Mouse (Mus musculus): ENCODE measurements around the gene Grik1. TPM values are rescaled to one million over a fixed set of nuclear protein-coding genes. Genes with fewer than 3 reads are reported as not detected.

Gene Grik1
- total and polyA plus RNA-seq, 2 experiments from 2014 or later: 23.7 to 29.0 TPM

DNA sequence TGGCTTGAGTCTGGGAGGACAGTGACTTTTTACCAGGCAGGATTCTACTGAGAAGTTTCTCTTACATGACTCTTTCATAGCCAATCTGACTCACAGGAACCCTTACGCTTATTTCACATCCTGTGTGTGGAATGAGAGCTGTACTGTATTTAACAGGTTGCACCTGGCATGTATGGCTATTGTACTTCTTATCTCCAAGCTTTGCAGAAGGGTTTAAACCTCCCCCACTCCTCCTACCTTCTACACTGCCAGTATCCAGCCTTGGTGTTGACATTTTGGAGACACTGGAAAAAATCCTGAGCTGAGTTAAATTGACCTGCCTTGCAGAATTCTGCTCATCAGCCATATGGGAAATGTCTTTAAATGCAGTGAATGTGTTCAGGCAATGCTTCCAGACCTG, 361.4 kb downstream of the Grik1 start:
- H3K27me3 ChIP-seq (ENCODE audit: insufficient read depth, low read length): no peaks in the 10 kb centered on the region
- H3K4me3 ChIP-seq (ENCODE audit: low read depth, low read length): no peak overlapping the region
- no peaks in the 10 kb centered on the region for H3K36me3 ChIP-seq (ENCODE audit: insufficient read depth)
- ATAC-seq: no peak
- H3K9ac ChIP-seq: no peak overlapping the region
- H3K4me2 ChIP-seq (ENCODE audit: low read depth): no peak overlapping the region
- 91% methylated on average over 1 of the region's 1 CpGs for WGBS
- H3K4me1 ChIP-seq (ENCODE audit: insufficient read depth): no peaks in the 10 kb centered on the region
- no peak for DNase-seq
- H3K9me3 ChIP-seq (ENCODE audit: low read length): no peaks in the 10 kb centered on the region
- no peak overlapping the region for H3K27ac ChIP-seq (ENCODE audit: low read depth, low read length)
- TF ChIP-seq CTCF (IDR thresholded peaks at IDR 0.05; ENCODE audit: low read depth): no peak

DNA sequence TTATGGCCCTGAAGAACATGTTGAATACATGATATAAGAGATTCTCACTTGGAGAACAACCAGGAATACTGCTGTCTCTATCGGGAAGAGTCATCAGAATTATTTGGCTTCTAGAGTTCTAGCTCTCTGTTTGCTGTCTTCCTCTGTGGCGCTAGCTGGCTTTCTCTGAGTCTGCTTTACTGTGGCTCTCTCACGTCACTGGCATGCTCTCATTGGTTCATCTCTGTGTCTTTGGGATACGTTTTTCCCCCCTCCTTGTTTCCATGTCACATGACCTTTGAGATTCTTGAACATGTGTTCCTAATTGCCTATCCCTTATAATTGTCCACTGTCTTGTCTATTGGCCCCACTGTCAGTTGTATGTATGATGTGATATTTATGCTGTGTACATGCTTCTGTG, 372.2 kb downstream of the Grik1 start:
- TF ChIP-seq CTCF (IDR thresholded peaks at IDR 0.05; ENCODE audit: low read depth): no peak
- no peak for ATAC-seq
- Histone ChIP-seq H3K27me3 (ENCODE audit: insufficient read depth, low read length) (no peaks in the 10 kb centered on the region; the same call in 1 of the 2 replicates), H3K9ac (no peak overlapping the region), H3K36me3 (ENCODE audit: insufficient read depth) (no peaks in the 10 kb centered on the region), H3K4me3 (ENCODE audit: low read depth, low read length) (no peak overlapping the region), H3K9me3 (ENCODE audit: low read length) (no peaks in the 10 kb centered on the region), H3K4me1 (ENCODE audit: insufficient read depth) (peaks cover 9% of the 10 kb centered on the region), H3K27ac (ENCODE audit: low read depth, low read length) (peak overlapping the region; percentile 73; the same call in 1 of the 2 replicates), H3K4me2 (ENCODE audit: low read depth) (no peak overlapping the region)
- WGBS: 75% methylated on average over 4 of the region's 4 CpGs
- no peak for DNase-seq

DNA sequence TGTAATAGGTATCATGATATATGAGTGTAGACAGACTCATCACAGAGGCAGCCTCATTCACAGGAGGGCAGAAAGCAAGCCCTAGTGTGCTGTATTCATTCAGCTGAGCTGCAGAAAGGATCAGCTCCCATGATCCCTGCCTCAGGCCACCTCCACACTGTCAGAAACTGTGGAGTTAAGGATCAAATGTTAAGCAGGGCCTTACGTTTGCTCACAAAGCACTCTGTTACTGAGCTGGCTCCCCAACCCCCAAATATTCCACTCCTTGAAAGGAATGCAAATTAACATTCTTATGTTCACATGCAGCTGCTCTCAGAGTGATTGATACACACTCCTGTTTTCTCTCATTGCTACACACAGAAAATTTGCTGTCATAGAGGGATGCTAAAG, 372.9 kb downstream of the Grik1 start:
- Histone ChIP-seq H3K4me3 (ENCODE audit: low read depth, low read length) (no peak overlapping the region), H3K4me1 (ENCODE audit: insufficient read depth) (peaks cover 9% of the 10 kb centered on the region), H3K9ac (no peak overlapping the region), H3K27ac (ENCODE audit: low read depth, low read length) (peak overlapping the region; percentile 73), H3K4me2 (ENCODE audit: low read depth) (no peak overlapping the region), H3K9me3 (ENCODE audit: low read length) (no peaks in the 10 kb centered on the region), H3K27me3 (ENCODE audit: insufficient read depth, low read length) (no peaks in the 10 kb centered on the region; the same call in 1 of the 2 replicates), H3K36me3 (ENCODE audit: insufficient read depth) (no peaks in the 10 kb centered on the region)
- 12% methylated on average over 1 of the region's 1 CpGs for WGBS
- TF ChIP-seq CTCF (IDR thresholded peaks at IDR 0.05; ENCODE audit: low read depth): no peak
- peak; percentile 47 for DNase-seq
- peak; percentile 90 for ATAC-seq

DNA sequence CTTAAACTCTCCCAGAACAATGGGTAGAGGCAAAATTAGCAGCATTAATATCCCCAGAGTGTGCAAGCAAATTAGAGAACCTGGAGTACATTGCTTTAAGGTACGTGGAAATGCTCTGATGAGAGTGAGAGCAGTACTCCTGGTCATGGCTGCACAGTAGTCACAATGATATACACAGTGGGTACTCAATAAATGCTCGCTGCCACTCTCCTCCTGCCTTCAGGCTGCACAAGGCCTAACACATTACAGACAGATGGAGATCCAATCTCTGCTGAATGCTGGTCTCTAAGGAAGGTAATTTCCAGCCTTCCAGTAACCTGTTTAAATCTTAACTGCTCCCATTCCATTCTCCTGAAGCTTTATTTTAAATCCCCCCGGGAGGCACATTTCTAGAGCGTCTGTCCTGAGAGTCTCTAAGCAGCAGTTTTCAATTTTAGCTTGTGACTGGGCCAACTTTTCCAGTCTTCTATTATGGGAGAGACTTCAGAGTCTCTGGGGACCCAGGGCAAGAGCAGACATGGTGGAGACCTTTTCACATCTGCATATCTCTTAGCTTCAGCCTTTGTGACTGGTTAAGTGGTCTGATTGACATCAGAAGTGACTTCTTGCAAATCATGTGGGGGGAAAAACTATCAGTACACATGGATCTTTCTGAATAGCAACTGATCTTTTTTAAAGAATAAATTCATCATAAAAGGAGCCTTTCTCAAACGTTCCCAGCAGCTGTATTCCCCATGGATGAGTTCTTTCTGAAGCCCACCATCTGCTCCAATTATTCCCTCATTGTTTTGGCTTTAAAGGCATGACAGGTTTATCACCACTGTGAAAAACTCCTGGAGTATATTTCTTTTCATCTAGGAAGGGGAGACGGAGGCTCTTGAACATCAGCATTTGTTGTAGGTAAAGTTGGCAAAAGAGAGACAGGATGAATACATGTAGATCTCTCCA, 373.6 kb downstream of the Grik1 start:
- peaks cover 9% of the 10 kb centered on the region for H3K4me1 ChIP-seq (ENCODE audit: insufficient read depth)
- ATAC-seq: peak; percentile 53
- no peak overlapping the region for H3K4me3 ChIP-seq (ENCODE audit: low read depth, low read length)
- DNase-seq: peak; percentile 22
- H3K36me3 ChIP-seq (ENCODE audit: insufficient read depth): no peaks in the 10 kb centered on the region
- no peak for TF ChIP-seq CTCF (IDR thresholded peaks at IDR 0.05; ENCODE audit: low read depth)
- no peak overlapping the region for H3K4me2 ChIP-seq (ENCODE audit: low read depth)
- H3K27me3 ChIP-seq (ENCODE audit: insufficient read depth, low read length): no peaks in the 10 kb centered on the region; the same call in 1 of the 2 replicates
- H3K9ac ChIP-seq: no peak overlapping the region
- H3K27ac ChIP-seq (ENCODE audit: low read depth, low read length): peak overlapping the region; percentile 73
- H3K9me3 ChIP-seq (ENCODE audit: low read length): no peaks in the 10 kb centered on the region
- 42% methylated on average over 6 of the region's 6 CpGs for WGBS

DNA sequence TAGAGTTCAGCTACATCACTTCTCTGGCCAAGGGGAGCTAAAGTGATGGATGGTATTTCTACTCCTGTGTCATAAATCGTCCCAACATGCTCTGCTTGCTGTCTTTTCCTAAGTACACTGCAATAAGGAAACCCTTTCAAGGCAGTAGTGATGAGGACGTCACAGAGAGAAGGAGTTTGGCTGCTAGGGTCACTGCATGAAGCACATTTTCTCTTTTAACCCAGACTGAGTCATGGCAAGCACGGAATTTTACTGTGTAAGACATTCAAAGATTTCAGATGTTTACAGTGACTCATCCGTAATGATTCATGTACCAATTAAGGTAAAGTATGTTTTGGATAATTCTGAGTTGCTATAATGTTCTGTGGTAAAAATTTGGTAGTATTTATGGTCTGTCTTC, 374.9 kb downstream of the Grik1 start:
- Histone ChIP-seq H3K27me3 (ENCODE audit: insufficient read depth, low read length) (no peaks in the 10 kb centered on the region; the same call in 1 of the 2 replicates), H3K36me3 (ENCODE audit: insufficient read depth) (no peaks in the 10 kb centered on the region), H3K4me1 (ENCODE audit: insufficient read depth) (peaks cover 9% of the 10 kb centered on the region), H3K4me3 (ENCODE audit: low read depth, low read length) (no peak overlapping the region), H3K4me2 (ENCODE audit: low read depth) (no peak overlapping the region), H3K9me3 (ENCODE audit: low read length) (no peaks in the 10 kb centered on the region), H3K9ac (no peak overlapping the region), H3K27ac (ENCODE audit: low read depth, low read length) (no peak overlapping the region)
- no peak for ATAC-seq
- 86% methylated on average over 4 of the region's 4 CpGs for WGBS
- no peak for TF ChIP-seq CTCF (IDR thresholded peaks at IDR 0.05; ENCODE audit: low read depth)
- DNase-seq: no peak

DNA sequence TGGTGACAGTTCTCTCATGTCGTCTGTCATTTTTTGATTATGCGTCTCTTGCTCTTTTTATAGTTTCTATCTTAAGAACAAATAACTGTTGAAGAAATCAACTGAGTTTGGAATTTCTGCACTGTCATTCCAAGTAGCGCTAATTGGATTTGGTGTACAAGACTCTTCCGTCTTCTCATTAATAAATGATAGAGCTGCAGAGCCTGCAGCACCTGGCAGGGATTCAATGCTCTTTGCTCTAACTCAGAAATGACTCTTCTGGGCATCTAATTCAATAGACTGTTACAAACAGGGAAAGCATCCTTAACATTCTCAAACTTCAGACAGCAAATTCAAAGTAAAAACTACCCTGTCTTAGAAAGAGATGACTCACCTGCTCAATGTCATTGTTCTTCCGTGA, 376.3 kb downstream of the Grik1 start:
- no peak overlapping the region for H3K4me2 ChIP-seq (ENCODE audit: low read depth)
- TF ChIP-seq CTCF (IDR thresholded peaks at IDR 0.05; ENCODE audit: low read depth): no peak
- DNase-seq (no peak), ATAC-seq (no peak)
- peaks cover 9% of the 10 kb centered on the region for H3K4me1 ChIP-seq (ENCODE audit: insufficient read depth)
- no peaks in the 10 kb centered on the region for H3K36me3 ChIP-seq (ENCODE audit: insufficient read depth)
- H3K9ac ChIP-seq: no peak overlapping the region
- H3K27ac ChIP-seq (ENCODE audit: low read depth, low read length): no peak overlapping the region
- H3K9me3 ChIP-seq (ENCODE audit: low read length): no peaks in the 10 kb centered on the region
- H3K4me3 ChIP-seq (ENCODE audit: low read depth, low read length): no peak overlapping the region
- H3K27me3 ChIP-seq (ENCODE audit: insufficient read depth, low read length): no peaks in the 10 kb centered on the region; the same call in 1 of the 2 replicates
- 67% methylated on average over 5 of the region's 5 CpGs for WGBS

DNA sequence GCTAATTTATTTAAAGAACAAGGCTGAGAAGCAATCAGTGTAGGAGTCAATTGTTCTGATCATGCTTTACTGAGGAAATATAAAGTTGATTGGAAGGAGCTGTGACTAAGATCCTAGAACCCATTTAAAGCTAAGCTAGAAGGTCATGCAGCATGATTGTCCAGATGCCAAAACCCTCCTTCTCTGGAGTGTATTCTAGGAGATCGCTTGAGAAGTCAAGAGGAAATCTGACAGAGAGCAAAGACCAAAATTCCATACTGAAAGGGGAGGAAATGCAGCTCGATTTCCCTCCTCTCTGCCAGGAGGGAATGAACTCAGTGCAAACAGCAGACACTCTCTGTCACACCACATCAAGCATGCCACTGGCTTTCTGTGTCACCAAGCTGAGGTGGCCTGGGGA, 378.9 kb downstream of the Grik1 start:
- Histone ChIP-seq H3K36me3 (ENCODE audit: insufficient read depth) (no peaks in the 10 kb centered on the region), H3K9me3 (ENCODE audit: low read length) (no peaks in the 10 kb centered on the region), H3K27ac (ENCODE audit: low read depth, low read length) (no peak overlapping the region), H3K4me2 (ENCODE audit: low read depth) (no peak overlapping the region), H3K9ac (no peak overlapping the region), H3K4me1 (ENCODE audit: insufficient read depth) (no peaks in the 10 kb centered on the region), H3K27me3 (ENCODE audit: insufficient read depth, low read length) (no peaks in the 10 kb centered on the region; the same call in 1 of the 2 replicates), H3K4me3 (ENCODE audit: low read depth, low read length) (no peak overlapping the region)
- WGBS: 70% methylated on average over 2 of the region's 2 CpGs
- DNase-seq: no peak
- no peak for ATAC-seq
- no peak for TF ChIP-seq CTCF (IDR thresholded peaks at IDR 0.05; ENCODE audit: low read depth)
